In the genomic region with DNA sequence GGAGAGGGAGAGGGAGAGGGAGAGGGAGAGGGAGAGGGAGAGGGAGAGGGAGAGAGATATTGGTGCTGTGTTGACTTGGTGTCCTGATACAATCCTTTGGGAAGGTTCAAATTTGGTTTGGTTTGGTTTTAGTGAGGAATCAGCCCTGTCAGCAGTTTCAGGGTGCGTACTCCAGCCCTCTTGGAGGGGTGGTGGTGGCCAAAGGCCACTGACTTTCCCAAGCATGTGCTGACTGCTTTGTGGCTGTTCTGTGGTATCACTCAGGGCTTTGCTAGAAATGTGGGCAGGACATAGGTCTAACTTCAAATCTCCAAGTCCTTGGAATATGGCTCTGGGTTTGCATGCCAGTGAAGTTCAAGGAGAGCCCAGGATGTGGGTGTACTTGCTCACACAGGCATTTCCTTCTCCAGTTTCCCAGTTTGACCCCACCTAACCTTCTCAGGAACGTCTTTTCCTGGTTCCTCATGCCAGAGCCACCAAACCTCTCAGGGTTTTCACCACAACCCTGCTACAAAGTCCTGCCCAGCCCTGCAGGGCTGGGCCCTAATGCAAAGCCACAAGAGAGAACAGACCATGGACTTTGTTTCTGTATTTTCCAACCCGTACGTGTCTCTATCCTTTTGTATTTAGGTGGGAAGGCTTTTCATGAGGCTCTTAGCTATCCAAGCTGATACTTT, we compare ENCODE assay signal across 28 mouse cellular contexts. TPM values are rescaled to one million over a fixed set of nuclear protein-coding genes. Genes with fewer than 3 reads are reported as not detected.
A peak's percentile ranks its signal among the peaks of the same experiment; 100 is the strongest.
DNase-seq lines count a peak whose midpoint lies in the region; ATAC-seq and TF ChIP-seq lines count a peak whose summit lies in the region.
"Had no signal": no experiment of that assay in that cellular context is flagged by ENCODE, and none has a peak within 500 bp of the region (broad histone marks: within the 10 kb centered on the region; RNA-seq: fewer than 3 reads in every experiment).

No protein-coding gene starts in this region.

- H3K4me2 ChIP-seq in kidney, embryonic 15.5 days, result no peak overlapping the region
- no peak overlapping the region for H3K4me2 ChIP-seq in stomach, postnatal 0 days (replicated peaks; ENCODE audit: low read depth)
- no peak overlapping the region for H3K4me2 ChIP-seq in hindbrain, embryonic 13.5 days
- H3K4me2 ChIP-seq: forebrain, embryonic 15.5 days; limb, embryonic 13.5 days; liver, embryonic 15.5 days; midbrain, embryonic 15.5 days had no signal

- no peak overlapping the region for H3K4me3 ChIP-seq in kidney, embryonic 15.5 days (replicated peaks)
- no peak overlapping the region for H3K4me3 ChIP-seq in stomach, postnatal 0 days (ENCODE audit: low read depth, low read length)
- no peak overlapping the region for H3K4me3 ChIP-seq in hindbrain, embryonic 13.5 days
- H3K4me3 ChIP-seq: forebrain, embryonic 15.5 days; heart, adult 2 months; limb, embryonic 13.5 days; liver, embryonic 15.5 days; megakaryocyte, embryonic 14.5 days; midbrain, embryonic 15.5 days; myocyte had no signal

- 62% methylated on average over 4 of the region's 4 CpGs for WGBS in kidney, embryonic 15.5 days
- 51% methylated on average over 4 of the region's 4 CpGs for WGBS in stomach, postnatal 0 days
- WGBS in hindbrain, embryonic 13.5 days, result 78% methylated on average over 4 of the region's 4 CpGs

- no peak overlapping the region for H3K27ac ChIP-seq in kidney, embryonic 15.5 days
- peak overlapping the region; percentile 69 for H3K27ac ChIP-seq in stomach, postnatal 0 days (replicated peaks)
- no peak overlapping the region for H3K27ac ChIP-seq in hindbrain, embryonic 13.5 days
- H3K27ac ChIP-seq: forebrain, embryonic 15.5 days; heart, adult 2 months; limb, embryonic 13.5 days; liver, embryonic 15.5 days; midbrain, embryonic 15.5 days had no signal

- peaks cover 12% of the 10 kb centered on the region; the same call in 1 of the 2 replicates for H3K27me3 ChIP-seq in kidney, embryonic 15.5 days
- H3K27me3 ChIP-seq in stomach, postnatal 0 days (ENCODE audit: control insufficient read depth, insufficient read depth, low read length), result no peaks in the 10 kb centered on the region
- H3K27me3 ChIP-seq in hindbrain, embryonic 13.5 days, result peaks cover 17% of the 10 kb centered on the region
- H3K27me3 ChIP-seq: forebrain, embryonic 15.5 days; midbrain, embryonic 15.5 days had no signal

- no peak for TF ChIP-seq EP300 in stomach, postnatal 0 days (optimal IDR thresholded peaks at IDR 0.05)

- no peak for ATAC-seq in kidney, embryonic 15.5 days (replicated peaks; ENCODE audit: low FRiP score)
- peak; percentile 73 for ATAC-seq in stomach, postnatal 0 days (ENCODE audit: low FRiP score, low TSS enrichment)
- ATAC-seq in hindbrain, embryonic 13.5 days (ENCODE audit: low FRiP score), result no peak
- ATAC-seq: forebrain, embryonic 15.5 days; hindbrain, embryonic 16.5 days; midbrain, embryonic 15.5 days; Patski had no signal

- DNase-seq in adrenal gland, adult (ENCODE audit: inconsistent age in 2 of 2, low spot score in 1 of 2), result peak; percentile 7 to 45
- DNase-seq in adrenal gland, postnatal 10 days, result no peak
- DNase-seq in kidney, adult 9 months, result peak; percentile 59
- peak; percentile 10 for DNase-seq in kidney, postnatal 14 days
- peak; percentile 41 for DNase-seq in stomach, postnatal 0 days (ENCODE audit: low spot score)
- no peak for DNase-seq in urinary bladder, adult 18-20 months (ENCODE audit: low spot score in 2 of 2)
- DNase-seq: adrenal gland, postnatal 36 days; cerebellum, adult 2 months; gastrocnemius, postnatal 25 days; heart, adult 2 months; heart, postnatal 36 days; lung, postnatal 10 days; spleen, adult 18-20 months had no signal

- H3K36me3 ChIP-seq in kidney, embryonic 15.5 days, result no peaks in the 10 kb centered on the region
- H3K36me3 ChIP-seq in stomach, postnatal 0 days (ENCODE audit: control insufficient read depth, insufficient read depth, low read length), result no peaks in the 10 kb centered on the region
- no peaks in the 10 kb centered on the region for H3K36me3 ChIP-seq in hindbrain, embryonic 13.5 days
- H3K36me3 ChIP-seq: forebrain, embryonic 15.5 days; limb, embryonic 13.5 days; liver, embryonic 15.5 days; midbrain, embryonic 15.5 days had no signal

- no peaks in the 10 kb centered on the region for H3K9me3 ChIP-seq in kidney, embryonic 15.5 days (replicated peaks)
- no peaks in the 10 kb centered on the region for H3K9me3 ChIP-seq in stomach, postnatal 0 days (ENCODE audit: control insufficient read depth, low read length)
- H3K9me3 ChIP-seq in hindbrain, embryonic 13.5 days, result no peaks in the 10 kb centered on the region
- H3K9me3 ChIP-seq: forebrain, embryonic 15.5 days; limb, embryonic 13.5 days; liver, embryonic 15.5 days; megakaryocyte, embryonic 14.5 days; midbrain, embryonic 15.5 days had no signal

- no peaks in the 10 kb centered on the region for H3K4me1 ChIP-seq in kidney, embryonic 15.5 days
- no peaks in the 10 kb centered on the region for H3K4me1 ChIP-seq in stomach, postnatal 0 days (replicated peaks; ENCODE audit: control insufficient read depth, insufficient read depth)
- H3K4me1 ChIP-seq in hindbrain, embryonic 13.5 days (replicated peaks), result no peaks in the 10 kb centered on the region
- H3K4me1 ChIP-seq: forebrain, embryonic 15.5 days; limb, embryonic 13.5 days; liver, embryonic 15.5 days; megakaryocyte, embryonic 14.5 days; midbrain, embryonic 15.5 days had no signal

- no peak overlapping the region for H3K9ac ChIP-seq in kidney, embryonic 15.5 days
- H3K9ac ChIP-seq in stomach, postnatal 0 days (ENCODE audit: low read length), result no peak overlapping the region
- no peak overlapping the region for H3K9ac ChIP-seq in hindbrain, embryonic 13.5 days
- H3K9ac ChIP-seq: forebrain, embryonic 15.5 days; limb, embryonic 13.5 days; liver, embryonic 15.5 days; midbrain, embryonic 15.5 days had no signal

- no peak for TF ChIP-seq CTCF in stomach, postnatal 0 days (IDR thresholded peaks at IDR 0.05; ENCODE audit: low read depth)

RNA-seq across cellular contexts. Expression of gene Gm49425, which starts 5.6 kb away (rescaled TPM):
- total RNA-seq in adrenal gland, postnatal 10 days (2021), result not detected
- not detected in 2 replicates for polyA plus RNA-seq in kidney, embryonic 15.5 days (2015; fragmentation: Nextera tagmentation; extraction: Ambion mirVana)
- polyA plus RNA-seq in stomach, postnatal 0 days (2015; fragmentation: Nextera tagmentation; extraction: Ambion mirVana), result not detected in 2 replicates
- not detected in 2 replicates for polyA plus RNA-seq in hindbrain, embryonic 13.5 days (2015; fragmentation: Nextera tagmentation; extraction: Ambion mirVana)
- total RNA-seq: adrenal gland, postnatal 36 days; gastrocnemius, postnatal 25 days; heart, adult 2 months; heart, postnatal 36 days; layer of hippocampus, postnatal 14 days; left cerebral cortex, postnatal 14 days had no signal
- polyA plus RNA-seq: cerebellum, adult 2 months; embryonic facial prominence, embryonic 11.5 days; forebrain, embryonic 15.5 days; heart, adult 2 months; heart, embryonic 14.5 days; hindbrain, embryonic 16.5 days; limb, embryonic 13.5 days; liver, embryonic 15.5 days; midbrain, embryonic 15.5 days; myocyte; Patski had no signal

RNA-seq across cellular contexts. Expression of gene Krt84, which starts 9.9 kb away (rescaled TPM):
- total RNA-seq in adrenal gland, postnatal 10 days (2021), result not detected
- 0.31 TPM in 1 of 2 replicates, not detected in the other for polyA plus RNA-seq in kidney, embryonic 15.5 days (2015; fragmentation: Nextera tagmentation; extraction: Ambion mirVana)
- polyA plus RNA-seq in stomach, postnatal 0 days (2015; fragmentation: Nextera tagmentation; extraction: Ambion mirVana), result 0.10 and 0.15 TPM in 2 replicates
- 0.16 TPM in 1 of 2 replicates, not detected in the other for polyA plus RNA-seq in hindbrain, embryonic 13.5 days (2015; fragmentation: Nextera tagmentation; extraction: Ambion mirVana)
- total RNA-seq: adrenal gland, postnatal 36 days; gastrocnemius, postnatal 25 days; heart, adult 2 months; heart, postnatal 36 days; layer of hippocampus, postnatal 14 days; left cerebral cortex, postnatal 14 days had no signal
- polyA plus RNA-seq: cerebellum, adult 2 months; embryonic facial prominence, embryonic 11.5 days; forebrain, embryonic 15.5 days; heart, adult 2 months; heart, embryonic 14.5 days; hindbrain, embryonic 16.5 days; liver, embryonic 15.5 days; midbrain, embryonic 15.5 days; myocyte; Patski had no signal

RNA-seq across cellular contexts. Expression of gene Krt82, which starts 27.8 kb away (rescaled TPM):
- not detected for total RNA-seq in adrenal gland, postnatal 10 days (2021)
- polyA plus RNA-seq in kidney, embryonic 15.5 days (2015; fragmentation: Nextera tagmentation; extraction: Ambion mirVana), result not detected in 2 replicates
- polyA plus RNA-seq in stomach, postnatal 0 days (2015; fragmentation: Nextera tagmentation; extraction: Ambion mirVana), result 0.06 TPM in 1 of 2 replicates, not detected in the other
- not detected in 2 replicates for polyA plus RNA-seq in hindbrain, embryonic 13.5 days (2015; fragmentation: Nextera tagmentation; extraction: Ambion mirVana)
- total RNA-seq: adrenal gland, postnatal 36 days; gastrocnemius, postnatal 25 days; heart, adult 2 months; heart, postnatal 36 days; layer of hippocampus, postnatal 14 days; left cerebral cortex, postnatal 14 days had no signal
- polyA plus RNA-seq: cerebellum, adult 2 months; embryonic facial prominence, embryonic 11.5 days; forebrain, embryonic 15.5 days; heart, adult 2 months; heart, embryonic 14.5 days; hindbrain, embryonic 16.5 days; limb, embryonic 13.5 days; liver, embryonic 15.5 days; midbrain, embryonic 15.5 days; myocyte; neural tube, embryonic 14.5 days; Patski had no signal

RNA-seq across cellular contexts. Expression of gene Krt83, which starts 31.4 kb away (rescaled TPM):
- total RNA-seq in adrenal gland, postnatal 10 days (2021), result not detected
- not detected in 2 replicates for polyA plus RNA-seq in kidney, embryonic 15.5 days (2015; fragmentation: Nextera tagmentation; extraction: Ambion mirVana)
- polyA plus RNA-seq in stomach, postnatal 0 days (2015; fragmentation: Nextera tagmentation; extraction: Ambion mirVana), result 0.16 TPM in 1 of 2 replicates, not detected in the other
- polyA plus RNA-seq in hindbrain, embryonic 13.5 days (2015; fragmentation: Nextera tagmentation; extraction: Ambion mirVana), result not detected in 2 replicates
- total RNA-seq: adrenal gland, postnatal 36 days; gastrocnemius, postnatal 25 days; heart, adult 2 months; heart, postnatal 36 days; layer of hippocampus, postnatal 14 days; left cerebral cortex, postnatal 14 days had no signal
- polyA plus RNA-seq: cerebellum, adult 2 months; embryonic facial prominence, embryonic 11.5 days; forebrain, embryonic 15.5 days; heart, adult 2 months; heart, embryonic 14.5 days; hindbrain, embryonic 16.5 days; limb, embryonic 13.5 days; midbrain, embryonic 15.5 days; myocyte; neural tube, embryonic 14.5 days; Patski had no signal

RNA-seq across cellular contexts. Expression of gene Krt90, which starts 40.1 kb away (rescaled TPM):
- total RNA-seq in adrenal gland, postnatal 10 days (2021), result under 1 TPM in 1 of 2 experiments, not detected in 1; 0.18 TPM
- polyA plus RNA-seq in kidney, embryonic 15.5 days (2015; fragmentation: Nextera tagmentation; extraction: Ambion mirVana), result 0.08 and 0.32 TPM in 2 replicates
- 0.18 and 0.21 TPM in 2 replicates for polyA plus RNA-seq in stomach, postnatal 0 days (2015; fragmentation: Nextera tagmentation; extraction: Ambion mirVana)
- polyA plus RNA-seq in hindbrain, embryonic 13.5 days (2015; fragmentation: Nextera tagmentation; extraction: Ambion mirVana), result 0.08 TPM in 1 of 2 replicates, not detected in the other
- total RNA-seq: adrenal gland, postnatal 36 days; gastrocnemius, postnatal 25 days; heart, adult 2 months; heart, postnatal 36 days; left cerebral cortex, postnatal 14 days had no signal
- polyA plus RNA-seq: heart, adult 2 months; heart, embryonic 14.5 days; limb, embryonic 13.5 days; liver, embryonic 15.5 days; midbrain, embryonic 15.5 days; myocyte had no signal

Comparison
In these comparisons a context has a peak if more than half of its experiments do, and no peak if none do; other contexts are left out.
1. DNase-seq: peak in adrenal gland, adult (2 of 2), kidney, adult 9 months (single experiment), kidney, postnatal 14 days (single experiment) and stomach, postnatal 0 days (single experiment); none in adrenal gland, postnatal 10 days (single experiment) and urinary bladder, adult 18-20 months (0 of 2).